Mouse (Mus musculus) right cerebral cortex, postnatal 25 days (tissue): Measurements from ENCODE around the gene Nat8l.
"Not testable (repeated sequence)": the region's sequence is repeated elsewhere in the genome, so short reads cannot be mapped to it uniquely, and the experiment has no call there.

ENCODE experiments used
- DNase-seq: peaks from one replicate; pipeline ENCODE4 v3.0.0; 2022

The Nat8l gene

GRCm38 (mm10) chr5:33995843-33996693 lies at the start of gene Nat8l:
Gene Nat8l (plus strand): TSS chr5:33995984.
- DNase-seq: peak; percentile 92

DNA sequence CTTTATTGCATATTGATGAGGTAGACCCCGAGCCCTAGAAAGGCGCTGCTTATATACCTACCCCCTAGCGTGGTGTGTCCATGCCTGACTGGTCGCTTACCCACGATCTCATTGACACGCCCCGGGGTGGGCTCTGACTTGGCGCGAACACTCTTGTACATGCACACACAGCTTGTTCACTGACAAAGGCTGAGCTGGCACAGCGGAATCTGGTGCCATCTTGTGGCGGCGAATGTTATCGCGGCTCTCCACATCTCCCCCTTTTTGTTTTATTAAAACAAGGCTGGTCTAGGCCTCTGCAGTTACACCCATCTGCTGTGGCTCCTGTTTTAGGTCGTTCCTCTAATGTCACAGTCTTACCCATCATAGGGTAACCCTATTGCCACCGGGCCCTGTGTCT lies 48.7 kb upstream of the Nat8l start:
- not testable (repeated sequence) for DNase-seq

DNA sequence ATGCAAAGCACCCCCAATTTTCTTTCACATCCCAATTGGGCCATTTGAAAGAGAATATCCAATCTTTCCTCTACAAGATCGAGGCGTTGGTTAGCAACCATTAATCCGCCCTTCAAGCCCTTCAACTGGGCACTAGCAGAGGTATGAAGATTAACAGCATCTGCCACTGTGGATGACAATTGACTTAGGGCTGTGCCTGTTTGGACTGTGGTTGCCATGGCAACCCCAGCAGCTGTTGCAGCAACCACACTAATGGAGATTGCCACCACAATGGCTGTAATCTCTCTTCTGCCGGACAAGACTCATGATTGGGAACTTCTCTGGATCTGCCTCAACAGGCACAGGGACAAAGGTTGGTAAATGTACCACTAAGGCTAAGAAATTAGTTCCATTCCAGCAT lies 47.5 kb upstream of the Nat8l start:
- no peak for DNase-seq

DNA sequence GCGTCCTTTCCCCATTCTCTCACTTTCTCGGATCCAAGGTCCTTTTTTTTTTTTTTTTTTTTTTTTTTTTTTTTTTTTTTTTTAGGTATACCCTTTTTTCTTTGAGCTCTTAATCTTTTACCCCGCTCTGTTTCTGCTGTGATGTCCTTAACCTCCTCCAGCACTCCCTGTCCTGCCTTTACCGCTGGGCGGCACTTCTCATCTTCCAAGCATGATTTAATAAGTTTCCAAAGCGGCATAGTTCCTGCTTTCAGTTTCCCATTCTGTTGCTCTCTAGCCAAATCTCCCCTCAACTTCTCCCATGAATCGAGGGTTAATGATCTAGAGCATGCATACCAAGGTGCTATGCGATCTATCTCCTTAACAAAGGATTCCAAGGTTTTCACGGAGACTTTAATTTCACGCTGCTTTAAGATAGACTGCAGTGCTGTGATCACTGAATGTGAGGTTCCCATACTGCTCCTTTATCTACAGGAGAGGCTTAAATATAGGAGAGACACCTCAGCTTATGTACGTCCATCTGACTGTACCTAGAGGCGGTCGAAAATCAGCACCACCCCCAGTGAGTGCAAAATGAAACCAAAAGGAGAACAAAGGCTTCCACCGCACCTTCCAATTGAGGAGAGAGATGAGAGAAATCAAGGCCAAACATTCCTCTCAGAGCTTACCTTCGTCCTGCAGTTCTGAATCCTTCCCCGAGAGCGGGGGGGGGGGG lies 42.2 kb upstream of the Nat8l start:
- DNase-seq: no peak

- peak; percentile 86 for DNase-seq
Measured at GRCm38 (mm10) chr5:33954354-33954753, 41.4 kb upstream of the Nat8l start.

- DNase-seq: no peak
Measured at GRCm38 (mm10) chr5:33955868-33956267, 39.9 kb upstream of the Nat8l start.

DNA sequence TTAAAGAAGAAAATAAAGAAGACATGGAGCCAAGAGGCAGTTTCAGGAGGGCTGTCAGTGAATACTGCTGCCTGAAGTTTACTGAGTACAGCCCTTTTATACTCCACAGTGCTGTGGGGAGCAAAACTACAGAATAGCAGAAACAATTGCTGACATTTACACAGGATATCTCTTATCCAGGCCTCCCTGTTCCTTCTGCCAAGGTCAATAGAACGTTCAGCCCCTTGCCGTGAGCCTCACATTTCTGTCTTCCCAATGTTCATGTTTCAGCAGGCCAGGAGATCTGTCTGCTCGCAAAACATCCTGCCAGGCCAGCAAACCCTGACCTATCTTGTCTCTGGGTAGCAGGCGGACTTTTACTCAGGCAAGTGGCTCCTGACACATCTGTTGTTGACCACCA lies 36.4 kb upstream of the Nat8l start:
- no peak for DNase-seq

DNA sequence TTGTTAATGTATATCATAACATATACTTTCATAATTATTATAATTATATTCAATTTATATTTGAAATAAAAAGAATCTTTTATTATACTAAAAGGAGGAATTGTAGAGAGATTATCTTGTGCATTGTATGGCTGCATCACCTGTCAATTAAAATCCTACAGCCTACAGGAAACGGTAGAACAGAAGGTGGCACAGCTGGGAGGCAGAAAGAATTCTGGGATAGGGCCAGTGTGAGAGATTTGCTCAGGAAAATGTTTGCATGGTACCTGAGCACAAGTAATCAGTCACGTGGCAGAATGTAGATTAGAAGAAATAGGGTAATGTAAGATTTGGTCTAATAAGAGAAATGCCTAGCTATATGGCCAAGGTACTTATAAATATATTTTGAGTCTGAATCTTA lies 21.0 kb upstream of the Nat8l start:
- no peak for DNase-seq

DNA sequence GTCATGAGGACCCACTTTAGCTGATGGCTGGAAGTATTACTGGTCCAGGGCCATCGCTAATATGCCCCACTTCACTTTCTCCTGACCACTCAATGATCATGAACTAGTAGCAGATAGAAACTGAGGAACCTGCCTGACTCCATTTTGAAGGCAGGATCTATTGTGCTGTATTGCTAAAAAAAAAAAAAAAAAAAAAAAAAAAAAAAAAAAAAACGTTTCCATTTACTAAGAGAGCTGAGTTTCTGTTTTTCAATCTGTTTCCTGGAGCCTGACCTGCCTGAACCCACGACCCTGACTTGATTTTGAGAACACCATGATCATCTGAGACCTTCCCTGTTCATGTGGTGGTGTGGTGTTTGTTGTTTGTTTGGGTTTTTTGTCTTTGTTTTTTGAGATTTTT lies 19.5 kb upstream of the Nat8l start:
- no peak for DNase-seq

- peak; percentile 17 for DNase-seq
Measured at GRCm38 (mm10) chr5:33982731-33983259, 13.0 kb upstream of the Nat8l start.

DNA sequence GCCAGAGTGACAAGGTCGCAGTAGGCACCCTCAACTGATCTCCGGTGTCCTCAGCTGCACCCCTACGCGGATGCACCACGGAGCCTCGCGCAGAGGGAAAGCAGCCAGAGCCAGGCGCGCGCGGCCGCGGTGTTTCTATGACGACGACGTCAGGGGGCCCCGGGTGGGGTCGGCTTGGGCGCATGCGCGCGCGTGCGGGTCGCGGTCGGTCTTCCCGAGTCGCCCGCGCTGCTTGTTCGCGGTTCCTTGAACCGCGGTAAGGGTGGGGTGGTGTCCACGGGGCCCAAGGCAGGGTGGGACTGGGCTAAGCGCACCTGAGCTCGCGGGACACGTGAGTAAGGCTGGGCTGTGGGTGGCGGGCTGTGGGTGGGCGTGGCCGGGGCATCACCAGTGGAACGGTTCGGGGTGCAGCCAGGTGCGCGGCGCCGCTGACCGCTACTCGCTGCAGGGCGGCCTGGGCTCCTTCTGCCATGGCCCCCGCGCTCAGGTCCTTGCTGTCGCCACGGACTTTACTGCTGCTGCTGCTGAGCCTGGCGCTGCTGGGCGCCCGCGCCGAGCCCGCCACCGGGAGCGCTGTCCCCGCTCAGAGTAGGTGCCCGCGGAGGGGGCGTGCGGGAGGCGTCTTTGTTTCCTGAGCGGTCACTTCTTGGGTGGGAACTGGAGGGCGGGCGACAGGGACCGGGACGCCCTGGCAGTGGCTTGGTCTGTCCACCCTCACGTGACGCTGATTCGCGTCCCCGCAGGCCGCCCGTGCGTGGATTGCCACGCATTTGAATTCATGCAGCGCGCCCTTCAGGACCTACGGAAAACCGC lies 12.3 kb upstream of the Nat8l start, which contains the start of gene Gm1673:
Gene Gm1673 (plus strand): TSS at position 125 of the 813 bp plus-strand sequence.
- peak; percentile 91 for DNase-seq

DNA sequence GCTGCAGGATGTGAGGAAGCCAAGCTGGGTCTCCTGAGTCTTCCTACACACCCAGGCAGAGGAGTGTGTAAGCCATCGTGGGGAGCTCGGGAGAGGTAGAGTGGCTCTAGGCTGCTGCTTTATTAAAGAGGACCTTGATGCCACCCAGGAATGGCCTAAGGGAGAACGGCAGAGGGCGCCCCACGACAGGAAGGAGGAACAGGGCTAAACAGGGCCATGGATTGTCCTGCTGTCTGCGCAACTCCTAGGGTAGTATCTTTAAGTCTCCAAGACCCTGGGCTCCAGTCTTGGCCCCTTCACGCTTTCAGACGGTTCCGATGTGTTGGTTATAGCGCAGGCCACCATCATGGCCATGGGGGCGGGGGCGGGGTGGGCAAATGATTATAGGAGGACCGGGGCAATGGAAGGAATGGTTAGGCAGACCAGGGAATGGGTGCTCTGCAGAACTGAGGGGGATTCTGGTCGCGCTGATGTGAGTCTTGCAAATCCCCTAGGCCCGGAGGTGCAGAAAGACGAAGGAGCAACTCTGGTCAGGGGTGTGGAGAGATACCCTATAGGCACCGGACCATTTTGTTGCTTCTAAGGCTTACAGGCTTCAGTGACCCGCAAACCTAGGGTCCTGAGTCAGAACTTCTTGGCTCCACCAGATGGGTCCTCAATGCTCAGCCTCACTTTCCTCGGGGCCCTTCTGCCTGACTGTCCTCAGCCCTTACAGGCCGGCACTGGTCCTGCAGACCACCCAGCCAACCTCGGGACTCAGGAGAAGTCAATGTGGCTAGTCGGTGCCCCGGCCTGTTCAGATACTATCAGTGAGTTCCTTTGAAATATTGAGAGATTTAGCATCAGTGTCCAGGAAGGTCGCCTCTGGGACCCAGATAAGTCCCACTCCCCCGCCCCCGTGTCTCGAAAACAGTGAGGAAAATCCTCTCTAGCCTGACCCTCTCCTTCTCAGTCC lies 836 bp upstream of the Nat8l start:
- peak; percentile 70 for DNase-seq

GRCm38 (mm10) chr5:33996694-33997045 lies 886 bp downstream of the Nat8l start:
- no peak for DNase-seq

GRCm38 (mm10) chr5:33997051-33997741 lies 1.4 kb downstream of the Nat8l start:
- DNase-seq: peak; percentile 81

GRCm38 (mm10) chr5:33997829-33998504 lies 2.2 kb downstream of the Nat8l start:
- DNase-seq: no peak

- DNase-seq: no peak
Measured at GRCm38 (mm10) chr5:33998505-33998877, 2.7 kb downstream of the Nat8l start.

- DNase-seq: no peak
Measured at GRCm38 (mm10) chr5:33999466-34000090, 3.8 kb downstream of the Nat8l start.

DNA sequence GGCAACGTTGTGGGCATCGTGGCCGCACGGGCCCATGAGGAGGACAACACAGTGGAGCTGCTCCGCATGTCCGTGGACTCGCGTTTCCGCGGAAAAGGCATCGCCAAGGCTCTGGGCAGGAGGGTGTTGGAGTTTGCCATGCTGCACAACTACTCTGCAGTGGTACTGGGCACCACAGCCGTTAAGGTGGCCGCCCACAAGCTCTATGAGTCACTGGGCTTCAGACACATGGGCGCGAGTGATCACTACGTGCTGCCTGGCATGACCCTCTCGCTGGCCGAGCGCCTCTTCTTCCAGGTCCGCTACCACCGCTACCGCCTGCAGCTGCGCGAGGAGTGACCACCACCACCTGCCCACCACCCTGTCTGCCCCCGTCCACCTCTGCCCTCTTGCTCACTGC lies 5.0 kb downstream of the Nat8l start:
- DNase-seq: no peak

DNA sequence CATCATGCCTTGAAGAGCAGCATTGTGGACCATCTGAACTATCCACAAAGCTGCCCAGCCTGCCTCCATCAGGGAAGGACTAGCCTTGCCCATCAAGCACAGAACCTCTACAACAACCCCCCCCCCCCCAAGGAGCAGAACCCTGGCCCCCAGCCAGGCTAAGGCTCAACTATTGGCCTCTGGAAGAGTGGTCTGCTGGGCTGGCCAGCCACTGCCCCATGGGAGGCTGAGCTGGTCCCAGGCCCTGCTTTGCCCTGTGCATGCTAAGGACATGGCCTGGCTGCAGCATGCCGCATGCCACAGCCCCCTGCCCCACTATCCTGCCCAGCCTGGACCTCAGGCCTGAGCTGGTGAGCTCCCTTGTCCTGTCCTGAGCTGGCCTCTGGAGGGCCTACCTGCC lies 5.6 kb downstream of the Nat8l start:
- no peak for DNase-seq

DNA sequence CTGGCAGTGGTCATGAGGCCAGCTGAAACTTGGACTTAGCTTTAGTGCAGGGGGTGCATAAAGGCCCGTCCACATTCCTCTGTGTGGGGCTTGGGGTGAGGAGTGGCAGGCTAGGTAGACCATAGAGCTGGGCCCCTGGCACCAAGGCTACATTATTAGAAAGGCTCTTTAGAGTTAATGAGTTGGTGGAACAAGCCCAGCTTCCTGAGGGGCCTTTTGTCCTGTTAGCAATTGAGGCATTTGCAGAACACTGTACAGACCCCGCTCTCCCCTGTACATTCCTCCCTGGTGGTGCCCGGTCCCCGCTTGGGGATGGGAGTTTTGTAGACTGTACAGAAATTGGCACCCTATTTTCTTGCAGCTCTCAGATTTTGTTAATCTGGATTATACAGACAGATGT lies 6.9 kb downstream of the Nat8l start:
- no peak for DNase-seq
